ENCODE assay signal across 8 mouse cellular contexts in the genomic region with DNA sequence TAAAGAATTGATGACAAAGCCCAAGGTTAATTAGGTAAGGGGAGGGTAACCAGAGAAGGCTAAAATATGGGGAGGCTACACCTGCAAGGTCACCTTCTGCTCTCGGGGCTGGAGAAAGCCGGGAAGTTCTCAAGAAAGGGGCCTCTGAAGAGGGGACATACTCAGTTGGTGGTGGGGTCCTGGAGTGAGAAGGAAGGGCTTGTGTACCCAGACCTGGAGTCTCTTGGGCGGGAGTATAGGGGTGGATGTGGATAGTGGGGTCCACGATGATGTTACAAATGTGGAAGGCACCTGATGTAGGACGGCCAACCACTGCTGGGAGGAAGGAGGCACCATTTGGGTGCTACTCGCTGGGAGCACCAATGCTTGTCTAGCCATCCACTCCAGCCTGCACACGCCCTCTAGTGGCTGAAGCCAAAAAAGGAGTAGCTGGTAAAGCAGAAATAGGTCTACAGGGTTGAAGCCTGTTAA. TPM values are rescaled to one million over a fixed set of nuclear protein-coding genes. Genes with fewer than 3 reads are reported as not detected.
DNase-seq lines count a peak whose midpoint lies in the region; ATAC-seq and TF ChIP-seq lines count a peak whose summit lies in the region.

No protein-coding gene starts in this region.

- no peaks in the 10 kb centered on the region for H3K9me3 ChIP-seq in liver, embryonic 11.5 days (ENCODE audit: control insufficient read depth, low read length)
- H3K9me3 ChIP-seq in hindbrain, embryonic 16.5 days (ENCODE audit: control insufficient read depth, low read length), result no peaks in the 10 kb centered on the region

- no peak for ATAC-seq in liver, embryonic 11.5 days (replicated peaks; ENCODE audit: low FRiP score)
- ATAC-seq in hindbrain, embryonic 16.5 days, result peak; percentile 80
- peak; percentile 72 for ATAC-seq in megakaryocyte, adult 5-6 weeks (ENCODE audit: poor library complexity, severe bottlenecking)

- no peaks in the 10 kb centered on the region for H3K4me1 ChIP-seq in liver, embryonic 11.5 days (replicated peaks; ENCODE audit: control insufficient read depth, insufficient read depth, low read length)
- no peaks in the 10 kb centered on the region for H3K4me1 ChIP-seq in cortical plate, adult 2 months (ENCODE audit: control insufficient read depth, insufficient read depth, low read length)
- H3K4me1 ChIP-seq in hindbrain, embryonic 16.5 days (ENCODE audit: control insufficient read depth, insufficient read depth, low read depth, low read length), result peaks cover 13% of the 10 kb centered on the region

- H3K4me3 ChIP-seq in liver, embryonic 11.5 days (ENCODE audit: low read depth, low read length), result no peak overlapping the region
- H3K4me3 ChIP-seq in cortical plate, adult 2 months (ENCODE audit: insufficient read depth, low read length), result no peak overlapping the region
- no peak overlapping the region for H3K4me3 ChIP-seq in hindbrain, embryonic 16.5 days (ENCODE audit: low read length)

- WGBS in liver, embryonic 11.5 days, result 24% methylated on average over 7 of the region's 7 CpGs
- WGBS in hindbrain, embryonic 16.5 days, result 20% methylated on average over 7 of the region's 7 CpGs

- H3K27me3 ChIP-seq in liver, embryonic 11.5 days (replicated peaks; ENCODE audit: control insufficient read depth, insufficient read depth, low read length), result no peaks in the 10 kb centered on the region
- no peaks in the 10 kb centered on the region; the same call in 1 of the 2 replicates for H3K27me3 ChIP-seq in hindbrain, embryonic 16.5 days (replicated peaks; ENCODE audit: control insufficient read depth, insufficient read depth, low read length)

- no peak overlapping the region for H3K9ac ChIP-seq in liver, embryonic 11.5 days (ENCODE audit: low read depth, low read length)
- no peak overlapping the region for H3K9ac ChIP-seq in hindbrain, embryonic 16.5 days (ENCODE audit: low read depth, low read length)

- DNase-seq in liver, result peak; percentile 62
- DNase-seq in liver, embryonic 11.5 days (ENCODE audit: low spot score), result no peak
- peak; percentile 46 to 50 for DNase-seq in gastrocnemius, adult 8-10 months (ENCODE audit: low spot score in 2 of 2)
- DNase-seq in layer of hippocampus, postnatal 36 days, result peak; percentile 67 to 72
- DNase-seq in right cerebral cortex, adult 2 months (ENCODE audit: low spot score in 2 of 2), result peak; percentile 80 to 83

- no peak overlapping the region for H3K4me2 ChIP-seq in liver, embryonic 11.5 days
- H3K4me2 ChIP-seq in hindbrain, embryonic 16.5 days (ENCODE audit: low read length), result peak overlapping the region; percentile 37; the same call in 1 of the 2 replicates

- no peak overlapping the region for H3K27ac ChIP-seq in liver, embryonic 11.5 days (ENCODE audit: low read depth, low read length)
- H3K27ac ChIP-seq in cortical plate, adult 2 months (ENCODE audit: insufficient read depth, low read length), result peak overlapping the region; percentile 44; the same call in 1 of the 2 replicates
- peak overlapping the region; percentile 70 for H3K27ac ChIP-seq in hindbrain, embryonic 16.5 days (ENCODE audit: low read depth, low read length)

- no peaks in the 10 kb centered on the region for H3K36me3 ChIP-seq in liver, embryonic 11.5 days (ENCODE audit: control insufficient read depth, insufficient read depth, low read length)
- no peaks in the 10 kb centered on the region for H3K36me3 ChIP-seq in hindbrain, embryonic 16.5 days (ENCODE audit: control insufficient read depth, insufficient read depth, low read length)

- peak; percentile 81 for TF ChIP-seq CTCF in cortical plate, adult 2 months (IDR thresholded peaks at IDR 0.05; ENCODE audit: extremely low read depth, insufficient read depth, low read length)

- no peak for TF ChIP-seq POLR2A in cortical plate, adult 2 months (IDR thresholded peaks at IDR 0.05; ENCODE audit: extremely low read depth, insufficient read depth, low read length)

RNA-seq across cellular contexts. Expression of a gene that starts 5.9 kb away (rescaled TPM):
- not detected in 2 replicates for polyA plus RNA-seq in liver, embryonic 11.5 days (2014; fragmentation: Nextera tagmentation; extraction: Ambion mirVana)
- polyA plus RNA-seq in cortical plate, adult 2 months (2012; rRNA removed), result not detected in 2 replicates
- total RNA-seq in gastrocnemius, adult 8-10 months (2022), result not detected
- polyA plus RNA-seq in hindbrain, embryonic 16.5 days (2015; fragmentation: Nextera tagmentation; extraction: Ambion mirVana), result not detected in 2 replicates
- total RNA-seq in layer of hippocampus, postnatal 36 days (2021), result not detected
- total RNA-seq in megakaryocyte, adult 5-6 weeks (2015), result not detected in 2 replicates
- not detected in 2 replicates for total RNA-seq in megakaryocyte, adult 5-6 weeks (2017)

RNA-seq across cellular contexts. Expression of a gene that starts 34.4 kb away (rescaled TPM):
- polyA plus RNA-seq in liver, embryonic 11.5 days (2014; fragmentation: Nextera tagmentation; extraction: Ambion mirVana), result 1.5 and 1.7 TPM in 2 replicates
- polyA plus RNA-seq in cortical plate, adult 2 months (2012; rRNA removed), result 13.9 and 14.8 TPM in 2 replicates
- total RNA-seq in gastrocnemius, adult 8-10 months (2022), result not detected
- polyA plus RNA-seq in hindbrain, embryonic 16.5 days (2015; fragmentation: Nextera tagmentation; extraction: Ambion mirVana), result 28.6 and 30.1 TPM in 2 replicates
- total RNA-seq in layer of hippocampus, postnatal 36 days (2021), result 10 to 100 TPM; 13.6 to 14.7 TPM
- total RNA-seq in megakaryocyte, adult 5-6 weeks (2015), result 0.09 and 0.11 TPM in 2 replicates
- total RNA-seq in megakaryocyte, adult 5-6 weeks (2017), result 0.04 TPM in 1 of 2 replicates, not detected in the other

RNA-seq across cellular contexts. Expression of a gene that starts 34.4 kb away (rescaled TPM):
- 22.6 and 23.2 TPM in 2 replicates for polyA plus RNA-seq in liver, embryonic 11.5 days (2014; fragmentation: Nextera tagmentation; extraction: Ambion mirVana)
- 11.4 and 12.0 TPM in 2 replicates for polyA plus RNA-seq in cortical plate, adult 2 months (2012; rRNA removed)
- 10 to 100 TPM in 1 of 4 experiments, 1 to 10 TPM in 3; 7.8 to 11.1 (median 9.2) TPM for total RNA-seq in gastrocnemius, adult 8-10 months (2022)
- polyA plus RNA-seq in hindbrain, embryonic 16.5 days (2015; fragmentation: Nextera tagmentation; extraction: Ambion mirVana), result 14.1 and 15.2 TPM in 2 replicates
- total RNA-seq in layer of hippocampus, postnatal 36 days (2021), result 10 to 100 TPM; 12.4 to 12.9 TPM
- total RNA-seq in megakaryocyte, adult 5-6 weeks (2015), result 9.8 and 12.2 TPM in 2 replicates
- 14.0 and 14.6 TPM in 2 replicates for total RNA-seq in megakaryocyte, adult 5-6 weeks (2017)

RNA-seq across cellular contexts. Expression of a gene that starts 46.1 kb away (rescaled TPM):
- polyA plus RNA-seq in liver, embryonic 11.5 days (2014; fragmentation: Nextera tagmentation; extraction: Ambion mirVana), result 0.16 TPM in 1 of 2 replicates, not detected in the other
- 0.44 and 0.49 TPM in 2 replicates for polyA plus RNA-seq in cortical plate, adult 2 months (2012; rRNA removed)
- not detected for total RNA-seq in gastrocnemius, adult 8-10 months (2022)
- polyA plus RNA-seq in hindbrain, embryonic 16.5 days (2015; fragmentation: Nextera tagmentation; extraction: Ambion mirVana), result 0.73 and 0.77 TPM in 2 replicates
- under 1 TPM; 0.78 to 0.90 TPM for total RNA-seq in layer of hippocampus, postnatal 36 days (2021)
- total RNA-seq in megakaryocyte, adult 5-6 weeks (2015), result 0.51 and 0.75 TPM in 2 replicates
- total RNA-seq in megakaryocyte, adult 5-6 weeks (2017), result not detected in 2 replicates

RNA-seq across cellular contexts. Expression of a gene that starts 46.2 kb away (rescaled TPM):
- polyA plus RNA-seq in liver, embryonic 11.5 days (2014; fragmentation: Nextera tagmentation; extraction: Ambion mirVana), result 12.8 and 14.1 TPM in 2 replicates
- polyA plus RNA-seq in cortical plate, adult 2 months (2012; rRNA removed), result 5.4 and 7.3 TPM in 2 replicates
- total RNA-seq in gastrocnemius, adult 8-10 months (2022), result 1 to 10 TPM in 1 of 4 experiments, under 1 TPM in 3; 0.48 to 1.0 (median 0.93) TPM
- 14.8 and 17.6 TPM in 2 replicates for polyA plus RNA-seq in hindbrain, embryonic 16.5 days (2015; fragmentation: Nextera tagmentation; extraction: Ambion mirVana)
- 10 to 100 TPM; 11.3 to 14.6 TPM for total RNA-seq in layer of hippocampus, postnatal 36 days (2021)
- 15.7 and 20.1 TPM in 2 replicates for total RNA-seq in megakaryocyte, adult 5-6 weeks (2015)
- total RNA-seq in megakaryocyte, adult 5-6 weeks (2017), result 17.5 and 20.6 TPM in 2 replicates

Comparison
In these comparisons a context has a peak if more than half of its experiments do, and no peak if none do; other contexts are left out.
1. RNA of a gene that starts 34.4 kb away (total RNA-seq): 13.6 to 14.7 TPM in layer of hippocampus, postnatal 36 days; 0.04 to 0.11 TPM in megakaryocyte, adult 5-6 weeks and not detected in gastrocnemius, adult 8-10 months; every median in the first group is over 10 times any median in the second.